Mouse (Mus musculus) E14TG2a.4 (cell line): ENCODE results near the gene Myo16.

Source experiments
- H3K27me3 ChIP-seq: 2 replicates; pipeline ENCODE4 v1.6.1; 2014; ENCODE audit warnings: low read length, control low read depth; ENCODE audit not compliant: insufficient read depth
- H3K36me3 ChIP-seq: 2 replicates; pipeline ENCODE4 v1.6.1; 2014; ENCODE audit warnings: low read length, control low read depth; ENCODE audit not compliant: insufficient read depth
- H3K4me1 ChIP-seq: replicated peaks from 2 replicates; pipeline ENCODE4 v1.6.1; 2014; ENCODE audit warnings: low read depth, low read length, control low read depth
- H3K4me3 ChIP-seq: replicated peaks from 2 replicates; pipeline ENCODE4 v1.5.1; 2014; ENCODE audit warnings: mild to moderate bottlenecking, low read length
- H3K9me3 ChIP-seq: 2 replicates; pipeline ENCODE4 v1.6.1; 2014; ENCODE audit warnings: low read length, control low read depth
- CTCF ChIP-seq: conservative IDR thresholded peaks from 2 replicates; pipeline ENCODE4 v1.5.1; 2014; ENCODE audit warnings: low read length
- NANOG ChIP-seq: IDR thresholded peaks from 2 replicates; pipeline ENCODE4 v1.6.1; 2014; ENCODE audit warnings: borderline replicate concordance, low read length, mixed read lengths
- POU5F1 ChIP-seq: IDR thresholded peaks from 2 replicates; pipeline ENCODE4 v1.6.1; 2014; ENCODE audit warnings: low read length, borderline replicate concordance

The Myo16 gene

GRCm38 (mm10) chr8:10303992-10304391 lies 150.3 kb downstream of the Myo16 start:
- no peaks in the 10 kb centered on the region for H3K4me1 ChIP-seq
- TF ChIP-seq NANOG (no peak), CTCF (no peak), POU5F1 (no peak)
- no peaks in the 10 kb centered on the region for H3K9me3 ChIP-seq
- no peaks in the 10 kb centered on the region for H3K27me3 ChIP-seq
- H3K36me3 ChIP-seq, result no peaks in the 10 kb centered on the region
- H3K4me3 ChIP-seq, result no peak overlapping the region

- no peak for TF ChIP-seq NANOG
- TF ChIP-seq POU5F1, result no peak
- TF ChIP-seq CTCF, result no peak
- H3K4me3 ChIP-seq, result no peak overlapping the region
- no peaks in the 10 kb centered on the region for H3K4me1 ChIP-seq
- H3K9me3 ChIP-seq, result no peaks in the 10 kb centered on the region
- H3K36me3 ChIP-seq, result no peaks in the 10 kb centered on the region
- H3K27me3 ChIP-seq, result no peaks in the 10 kb centered on the region
These were observed 151.0 kb downstream of the Myo16 start for GRCm38 (mm10) chr8:10304721-10305120.

GRCm38 (mm10) chr8:10307345-10307744 lies 153.6 kb downstream of the Myo16 start:
- no peak for TF ChIP-seq NANOG
- TF ChIP-seq POU5F1, result no peak
- no peak for TF ChIP-seq CTCF
- H3K4me1 ChIP-seq, result no peaks in the 10 kb centered on the region
- no peaks in the 10 kb centered on the region for H3K9me3 ChIP-seq
- no peaks in the 10 kb centered on the region for H3K36me3 ChIP-seq
- no peak overlapping the region for H3K4me3 ChIP-seq
- no peaks in the 10 kb centered on the region for H3K27me3 ChIP-seq

- H3K36me3 ChIP-seq, result no peaks in the 10 kb centered on the region
- no peaks in the 10 kb centered on the region for H3K27me3 ChIP-seq
- H3K4me1 ChIP-seq, result no peaks in the 10 kb centered on the region
- H3K4me3 ChIP-seq, result no peak overlapping the region
- H3K9me3 ChIP-seq, result no peaks in the 10 kb centered on the region
- TF ChIP-seq CTCF (no peak), NANOG (no peak), POU5F1 (no peak)
These were observed 154.2 kb downstream of the Myo16 start for GRCm38 (mm10) chr8:10307770-10308476.

GRCm38 (mm10) chr8:10310470-10310869 lies 156.8 kb downstream of the Myo16 start:
- no peak overlapping the region for H3K4me3 ChIP-seq
- H3K36me3 ChIP-seq, result no peaks in the 10 kb centered on the region
- H3K9me3 ChIP-seq, result no peaks in the 10 kb centered on the region
- H3K4me1 ChIP-seq, result no peaks in the 10 kb centered on the region
- TF ChIP-seq POU5F1 (no peak), NANOG (no peak), CTCF (no peak)
- no peaks in the 10 kb centered on the region for H3K27me3 ChIP-seq

- Histone ChIP-seq H3K9me3 (no peaks in the 10 kb centered on the region), H3K27me3 (no peaks in the 10 kb centered on the region), H3K4me3 (no peak overlapping the region), H3K4me1 (no peaks in the 10 kb centered on the region), H3K36me3 (no peaks in the 10 kb centered on the region)
- TF ChIP-seq POU5F1 (no peak), CTCF (no peak), NANOG (no peak)
These were observed 158.6 kb downstream of the Myo16 start for GRCm38 (mm10) chr8:10312316-10312715.

- Histone ChIP-seq H3K4me3 (no peak overlapping the region), H3K4me1 (no peaks in the 10 kb centered on the region), H3K27me3 (no peaks in the 10 kb centered on the region), H3K36me3 (no peaks in the 10 kb centered on the region), H3K9me3 (no peaks in the 10 kb centered on the region)
- no peak for TF ChIP-seq POU5F1
These were observed 162.5 kb downstream of the Myo16 start for GRCm38 (mm10) chr8:10316201-10316600.

GRCm38 (mm10) chr8:10318103-10318502 lies 164.4 kb downstream of the Myo16 start:
- H3K4me3 ChIP-seq, result no peak overlapping the region
- TF ChIP-seq CTCF (no peak), NANOG (no peak), POU5F1 (no peak)

GRCm38 (mm10) chr8:10350451-10350850 lies 196.7 kb downstream of the Myo16 start:
- Histone ChIP-seq H3K36me3 (no peaks in the 10 kb centered on the region), H3K9me3 (peaks cover 10% of the 10 kb centered on the region), H3K4me1 (peaks cover 13% of the 10 kb centered on the region), H3K27me3 (no peaks in the 10 kb centered on the region), H3K4me3 (no peak overlapping the region)
- TF ChIP-seq POU5F1 (no peak), NANOG (no peak), CTCF (no peak)

More at GRCm38 (mm10) chr8:10318103-10318502, 164.4 kb downstream of the Myo16 start:
- Histone ChIP-seq H3K9me3 (no peaks in the 10 kb centered on the region), H3K4me1 (no peaks in the 10 kb centered on the region), H3K27me3 (no peaks in the 10 kb centered on the region), H3K36me3 (no peaks in the 10 kb centered on the region)
